16 mouse cellular contexts compared by ENCODE assay signal in genomic region chr17:48212596-48212995, GRCm38 (mm10).
"Had no signal": no experiment of that assay in that cellular context is flagged by ENCODE, and none has a peak within 500 bp of the region (broad histone marks: within the 10 kb centered on the region; RNA-seq: fewer than 3 reads in every experiment).

No protein-coding gene starts in this region.

- DNase-seq: heart, postnatal 10 days; heart, postnatal 14 days; heart, postnatal 36 days; heart, postnatal 4 days; kidney, adult 11 months; kidney, adult 18-20 months; kidney, adult 2 months; kidney, adult 8-10 months; kidney, adult 9 months; kidney, postnatal 10 days; kidney, postnatal 14 days; kidney, postnatal 25 days; kidney, postnatal 36 days; kidney, postnatal 4 days; layer of hippocampus, adult 9-11 months; layer of hippocampus, postnatal 36 days had no signal
